Mouse (Mus musculus) spleen, postnatal 10 days (tissue): ENCODE data around the gene Irf1.

Experiments
- DNase-seq, 2 experiments: peaks; one replicate each; pipeline ENCODE4 v3.0.0; 2021 to 2022; ENCODE audit warnings: low spot score in 2 of 2

The Irf1 gene

GRCm38 (mm10) chr11:53810749-53811148 lies 40.9 kb downstream of the Irf1 start:
- DNase-seq = no peak

GRCm38 (mm10) chr11:53811312-53811711 lies 41.5 kb downstream of the Irf1 start:
- no peak for DNase-seq

GRCm38 (mm10) chr11:53813001-53813868 lies 43.4 kb downstream of the Irf1 start:
- DNase-seq = no peak

- DNase-seq = no peak
Measured at GRCm38 (mm10) chr11:53814810-53815209, 45.0 kb downstream of the Irf1 start.

GRCm38 (mm10) chr11:53816841-53817375 lies 47.1 kb downstream of the Irf1 start:
- DNase-seq = no peak

- no peak for DNase-seq
Measured at GRCm38 (mm10) chr11:53818794-53819193, 49.0 kb downstream of the Irf1 start.

GRCm38 (mm10) chr11:53819511-53819910 lies 49.7 kb downstream of the Irf1 start:
- no peak for DNase-seq

GRCm38 (mm10) chr11:53820516-53821170 lies 50.8 kb downstream of the Irf1 start:
- DNase-seq = no peak

GRCm38 (mm10) chr11:53821230-53821944 lies 51.6 kb downstream of the Irf1 start:
- DNase-seq = no peak

GRCm38 (mm10) chr11:53821945-53822338 lies 52.1 kb downstream of the Irf1 start:
- no peak for DNase-seq

- DNase-seq = no peak
Measured at GRCm38 (mm10) chr11:53825409-53825808, 55.6 kb downstream of the Irf1 start.
